Mouse (Mus musculus) neural tube, embryonic 12.5 days (tissue): ENCODE data around the gene Msmp. TPM values are rescaled to one million over a fixed set of nuclear protein-coding genes. Genes with fewer than 3 reads are reported as not detected.

Experiments used
- ATAC-seq: fragments of 200-750 bp; cut with Nextera tagmentation; 2 replicates; pipeline ENCODE4 v1.8.0; 2017; ENCODE audit warnings: low read depth, mild to moderate bottlenecking, moderate TSS enrichment, moderate library complexity; ENCODE audit not compliant: low FRiP score
- H3K27ac ChIP-seq: fragments of 300-500 bp; sonication (generic); 2 replicates; pipeline ENCODE4 v1.5.1; 2016
- H3K27me3 ChIP-seq: fragments of 300-500 bp; sonication (generic); replicated peaks from 2 replicates; pipeline ENCODE4 v1.6.1; 2016; ENCODE audit warnings: mild to moderate bottlenecking
- H3K36me3 ChIP-seq: fragments of 300-500 bp; sonication (generic); 2 replicates; pipeline ENCODE4 v1.6.1; 2016; ENCODE audit warnings: mild to moderate bottlenecking
- H3K4me1 ChIP-seq: fragments of 300-500 bp; sonication (generic); 2 replicates; pipeline ENCODE4 v1.6.1; 2016
- H3K4me2 ChIP-seq: fragments of 300-500 bp; sonication (generic); replicated peaks from 2 replicates; pipeline ENCODE4 v1.6.1; 2016; ENCODE audit warnings: mild to moderate bottlenecking
- H3K4me3 ChIP-seq: fragments of 300-500 bp; sonication (generic); 2 replicates; pipeline ENCODE4 v1.5.1; 2016
- H3K9ac ChIP-seq: fragments of 300-500 bp; sonication (generic); 2 replicates; pipeline ENCODE4 v1.6.1; 2016; ENCODE audit warnings: mild to moderate bottlenecking
- H3K9me3 ChIP-seq: fragments of 300-500 bp; sonication (generic); 2 replicates; pipeline ENCODE4 v1.6.1; 2016; ENCODE audit warnings: mild to moderate bottlenecking
- WGBS: fragments of 180-500 bp; shearing (Covaris S2); methylation state at CpG from one replicate; pipeline ENCODE4 v1.1.7; 2016; 5-methylcytosine and 5-hydroxymethylcytosine counted together
- polyA plus RNA-seq: library from polyadenylated mRNA; unstranded; fragments of >200 nt; fragmentation: Nextera tagmentation; extraction: Ambion mirVana; gene quantifications from 2 replicates; pipeline ENCODE4 v1.2.1, GENCODE M21; 2016

The Msmp gene
- 1.3 and 2.8 TPM in 2 replicates for polyA plus RNA-seq

DNA sequence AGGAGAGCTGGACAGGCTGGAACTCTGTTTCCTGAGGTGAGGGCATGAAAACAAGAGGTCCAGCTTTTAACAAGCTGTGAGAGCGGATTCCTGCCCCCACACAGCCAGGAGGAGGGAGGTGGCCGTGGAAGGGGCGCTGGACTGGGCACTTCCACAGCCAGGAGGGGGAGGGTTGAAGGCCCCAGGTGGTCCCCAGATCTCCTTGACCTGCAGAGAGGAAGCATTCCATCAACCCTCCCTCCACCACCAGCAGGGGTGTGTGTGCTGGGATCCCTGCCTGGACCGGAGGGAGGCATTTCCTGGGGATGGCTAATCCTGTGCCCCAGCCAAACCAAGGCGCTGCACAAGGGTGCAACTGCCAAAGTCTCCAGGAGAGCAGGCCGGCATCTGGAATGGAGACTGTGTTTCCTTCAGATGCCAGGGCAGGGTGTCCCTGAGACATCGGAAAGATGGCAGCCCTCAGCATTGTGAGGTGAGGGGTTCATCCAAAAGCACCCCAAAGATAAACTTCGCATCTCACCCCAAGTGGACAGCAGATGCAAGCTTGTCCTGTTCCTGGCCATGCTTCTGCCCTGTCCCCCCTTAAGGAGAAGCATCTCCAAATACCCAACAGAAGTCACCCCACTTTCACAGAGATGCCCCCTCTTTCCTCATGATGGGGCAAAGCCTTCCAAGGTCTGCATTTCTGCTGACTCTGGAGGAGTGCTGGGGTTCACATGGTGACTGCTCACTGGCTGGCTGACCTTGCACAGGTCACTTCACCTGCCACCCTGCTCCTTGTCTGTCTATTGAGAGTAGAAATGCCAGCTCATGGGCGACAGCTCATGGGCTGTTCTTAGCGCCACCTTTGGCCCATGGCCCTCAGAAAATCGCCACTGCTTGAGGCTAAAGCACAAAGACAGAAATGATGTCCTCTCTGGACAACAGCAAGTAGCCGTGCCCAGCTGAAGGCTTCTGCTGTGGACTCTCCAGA, at the start of gene Msmp:
Msmp (minus strand) TSS at position 51 of the 973 bp plus-strand sequence.
- Histone ChIP-seq H3K27me3 (no peaks in the 10 kb centered on the region), H3K27ac (no peak within 1 kb of the TSS), H3K9ac (no peak within 1 kb of the TSS), H3K9me3 (no peaks in the 10 kb centered on the region), H3K4me3 (no peak within 1 kb of the TSS), H3K4me1 (peaks cover 2% of the 10 kb centered on the region), H3K36me3 (peaks cover 40% of the 10 kb centered on the region), H3K4me2 (no peak within 1 kb of the TSS)
- no peak for ATAC-seq
- WGBS, result 69% methylated on average over 12 of the region's 12 CpGs

- no peaks in the 10 kb centered on the region for H3K27me3 ChIP-seq
- no peak overlapping the region for H3K27ac ChIP-seq
- H3K4me3 ChIP-seq, result 0 out of 2 replicates have a peak overlapping the region, but pooled peaks have one; percentile 11
- H3K9me3 ChIP-seq, result no peaks in the 10 kb centered on the region
- H3K4me1 ChIP-seq, result peaks cover 30% of the 10 kb centered on the region
- H3K4me2 ChIP-seq, result peak overlapping the region; percentile 92
- no peak overlapping the region for H3K9ac ChIP-seq
- no peak for ATAC-seq
- 93% methylated on average over 2 of the region's 2 CpGs for WGBS
- H3K36me3 ChIP-seq, result no peaks in the 10 kb centered on the region
Measured at GRCm38 (mm10) chr4:43633736-43634135, 49.4 kb upstream of the Msmp start.

DNA sequence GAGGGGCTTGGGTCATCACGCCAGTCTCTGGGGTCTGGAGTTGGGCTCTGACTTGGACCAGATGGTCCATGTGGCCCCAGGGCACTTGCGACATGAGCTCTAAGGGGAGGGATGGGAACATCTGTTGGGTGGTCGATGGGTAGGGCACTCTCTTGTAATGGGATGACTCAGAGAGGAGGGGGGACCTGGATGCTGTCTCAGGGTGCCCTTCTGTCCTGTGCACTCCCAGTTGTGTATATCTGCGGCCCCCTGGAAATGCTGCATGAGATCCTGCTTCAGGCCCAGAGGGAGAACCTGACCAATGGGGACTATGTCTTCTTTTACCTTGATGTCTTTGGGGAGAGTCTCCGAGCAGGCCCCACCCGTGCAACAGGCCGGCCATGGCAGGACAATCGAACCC, 49.0 kb upstream of the Msmp start:
- 0 out of 2 replicates have a peak overlapping the region, but pooled peaks have one; percentile 11 for H3K4me3 ChIP-seq

DNA sequence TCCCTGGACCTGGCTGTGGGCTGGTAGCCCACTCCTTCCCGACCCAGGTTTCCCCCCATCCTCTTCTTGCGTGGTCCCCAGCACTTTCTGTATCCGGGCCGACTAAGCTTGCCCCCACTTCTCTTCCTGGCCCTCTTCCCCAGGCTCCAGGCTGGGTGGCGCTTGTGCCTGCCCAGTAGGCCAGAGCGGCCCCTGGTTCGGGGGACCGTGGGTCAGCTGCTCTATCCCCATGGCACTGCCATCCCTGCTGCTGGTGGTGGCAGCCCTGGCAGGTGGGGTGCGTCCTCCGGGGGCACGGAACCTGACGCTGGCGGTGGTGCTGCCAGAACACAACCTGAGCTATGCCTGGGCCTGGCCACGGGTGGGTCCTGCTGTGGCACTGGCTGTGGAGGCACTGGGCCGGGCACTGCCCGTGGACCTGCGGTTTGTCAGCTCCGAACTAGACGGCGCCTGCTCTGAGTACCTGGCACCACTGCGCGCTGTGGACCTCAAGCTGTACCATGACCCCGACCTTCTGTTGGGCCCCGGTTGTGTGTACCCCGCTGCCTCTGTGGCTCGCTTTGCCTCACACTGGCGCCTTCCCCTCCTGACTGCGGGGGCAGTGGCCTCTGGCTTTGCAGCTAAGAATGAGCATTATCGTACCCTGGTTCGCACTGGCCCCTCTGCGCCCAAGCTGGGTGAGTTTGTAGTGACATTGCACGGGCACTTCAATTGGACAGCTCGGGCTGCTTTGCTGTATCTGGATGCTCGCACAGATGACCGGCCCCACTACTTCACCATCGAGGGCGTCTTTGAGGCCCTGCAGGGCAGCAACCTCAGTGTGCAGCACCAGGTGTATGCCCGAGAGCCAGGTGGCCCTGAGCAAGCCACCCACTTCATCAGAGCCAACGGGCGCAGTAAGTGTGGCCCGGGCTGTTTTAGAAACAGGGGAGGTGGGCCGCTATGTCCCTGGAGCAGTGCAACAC, 47.9 kb upstream of the Msmp start:
- Histone ChIP-seq H3K27me3 (no peaks in the 10 kb centered on the region), H3K9me3 (no peaks in the 10 kb centered on the region), H3K4me2 (peak overlapping the region; percentile 92), H3K4me1 (peaks cover 30% of the 10 kb centered on the region), H3K4me3 (peak overlapping the region; percentile 63), H3K36me3 (no peaks in the 10 kb centered on the region), H3K9ac (peak overlapping the region; percentile 93), H3K27ac (peak overlapping the region; percentile 82)
- peak; percentile 31; the same call in 1 of the 2 replicates for ATAC-seq
- 43% methylated on average over 42 of the region's 42 CpGs for WGBS

More for the DNA sequence above, 49.0 kb upstream of the Msmp start:
- no peak for ATAC-seq
- WGBS, result 66% methylated on average over 8 of the region's 8 CpGs
- Histone ChIP-seq H3K27me3 (no peaks in the 10 kb centered on the region), H3K9ac (no peak overlapping the region), H3K4me2 (peak overlapping the region; percentile 92), H3K9me3 (no peaks in the 10 kb centered on the region), H3K4me1 (peaks cover 30% of the 10 kb centered on the region), H3K36me3 (no peaks in the 10 kb centered on the region), H3K27ac (no peak overlapping the region)

DNA sequence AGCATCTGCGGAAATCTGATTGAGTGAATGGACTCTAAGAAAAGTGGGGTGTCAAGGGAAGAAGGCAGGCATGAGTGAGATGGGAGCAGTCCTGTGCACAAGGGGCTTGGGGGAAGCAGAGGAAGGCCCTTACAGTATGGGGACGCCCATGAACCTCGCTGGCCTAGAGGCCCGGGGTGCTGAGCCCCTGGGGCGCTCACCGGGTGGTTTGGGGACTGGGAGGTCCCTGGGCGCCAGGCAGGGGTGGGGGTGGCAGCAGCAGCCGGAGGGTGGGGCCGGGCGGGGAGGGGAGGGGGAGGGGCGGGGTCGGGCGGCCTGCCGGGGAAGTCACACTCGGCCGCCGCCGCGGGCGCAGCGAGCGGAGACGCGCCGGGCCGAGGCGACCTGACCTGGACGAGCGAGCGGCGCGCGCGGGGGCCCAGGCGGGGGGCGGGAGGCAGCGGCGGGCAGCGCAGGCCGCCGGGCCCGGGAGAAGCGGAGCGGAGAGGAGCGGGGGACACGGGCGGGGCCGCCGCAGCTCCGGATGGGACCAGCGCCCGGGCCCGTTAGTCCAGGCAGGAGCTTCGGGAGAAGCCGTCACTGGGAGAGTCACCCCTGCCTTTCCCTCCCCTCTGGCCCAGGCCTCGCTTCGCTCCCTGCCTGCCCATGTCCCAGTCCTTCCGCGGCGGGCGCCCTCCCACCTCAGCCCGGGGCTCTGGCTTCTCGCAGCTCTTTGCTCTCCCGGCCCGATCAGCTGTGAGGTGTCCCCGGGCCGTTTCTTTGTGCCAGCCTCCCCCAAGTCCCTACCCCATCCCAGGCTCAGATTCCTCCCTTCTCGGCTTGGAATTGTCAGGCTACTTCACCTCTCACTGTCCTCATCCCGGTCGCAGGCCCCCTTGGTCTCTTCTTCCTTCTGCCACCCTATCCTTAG, 47.0 kb upstream of the Msmp start, which contains the start of gene Npr2:
Npr2 (plus strand) TSS at position 890 of the 910 bp plus-strand sequence.
- WGBS, result 1% methylated on average over 60 of the region's 70 CpGs
- Histone ChIP-seq H3K9me3 (0 out of 2 replicates have a peak, but pooled peaks cover 3% of the 10 kb centered on the region), H3K36me3 (no peaks in the 10 kb centered on the region), H3K4me3 (peak within 1 kb of the TSS; percentile 63), H3K9ac (peak within 1 kb of the TSS; percentile 93), H3K4me1 (peaks cover 30% of the 10 kb centered on the region), H3K4me2 (peak within 1 kb of the TSS; percentile 92), H3K27me3 (no peaks in the 10 kb centered on the region), H3K27ac (peak within 1 kb of the TSS; percentile 82)
- ATAC-seq, result peak; percentile 63

DNA sequence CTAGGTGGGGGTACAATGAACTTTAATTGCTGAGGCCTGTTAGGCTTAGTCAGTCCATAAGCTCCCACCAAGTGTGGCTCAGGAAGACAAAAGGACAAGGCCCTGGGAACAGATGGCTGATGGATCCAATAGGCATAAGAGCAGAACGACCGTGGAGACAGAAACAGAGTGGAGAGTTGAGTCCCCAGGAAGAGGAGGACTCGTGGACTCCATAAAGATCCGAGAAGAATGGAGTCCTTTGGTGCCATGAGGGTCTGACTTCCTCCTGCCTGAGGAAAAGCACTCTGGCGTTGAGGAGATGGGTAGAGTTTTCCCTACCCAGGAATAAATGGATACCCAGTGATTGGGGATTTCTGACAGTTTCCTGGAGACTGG, 46.4 kb upstream of the Msmp start:
- peak; percentile 17; the same call in 1 of the 2 replicates for ATAC-seq
- WGBS, result 14% methylated on average over 5 of the region's 5 CpGs
- H3K27ac ChIP-seq, result peak overlapping the region; percentile 82
- H3K4me1 ChIP-seq, result peaks cover 30% of the 10 kb centered on the region
- peak overlapping the region; percentile 93; the same call in 1 of the 2 replicates for H3K9ac ChIP-seq
- H3K9me3 ChIP-seq, result peaks cover 3% of the 10 kb centered on the region; the same call in 1 of the 2 replicates
- no peaks in the 10 kb centered on the region for H3K27me3 ChIP-seq
- H3K4me2 ChIP-seq, result peak overlapping the region; percentile 92
- peak overlapping the region; percentile 63; the same call in 1 of the 2 replicates for H3K4me3 ChIP-seq
- H3K36me3 ChIP-seq, result no peaks in the 10 kb centered on the region

- no peaks in the 10 kb centered on the region for H3K27me3 ChIP-seq
- H3K27ac ChIP-seq, result no peak overlapping the region; the same call in 1 of the 2 replicates
- WGBS, result 5% methylated on average over 5 of the region's 5 CpGs
- H3K36me3 ChIP-seq, result no peaks in the 10 kb centered on the region
- peaks cover 8% of the 10 kb centered on the region; the same call in 1 of the 2 replicates for H3K9me3 ChIP-seq
- ATAC-seq, result peak; percentile 58; the same call in 1 of the 2 replicates
- peaks cover 30% of the 10 kb centered on the region for H3K4me1 ChIP-seq
- no peak overlapping the region for H3K4me3 ChIP-seq
- H3K9ac ChIP-seq, result no peak overlapping the region
- peak overlapping the region; percentile 92 for H3K4me2 ChIP-seq
Measured at GRCm38 (mm10) chr4:43630030-43630581, 45.8 kb upstream of the Msmp start.

GRCm38 (mm10) chr4:43629106-43629817, 45.0 kb upstream of the Msmp start:
- H3K4me1 ChIP-seq, result peaks cover 28% of the 10 kb centered on the region
- no peaks in the 10 kb centered on the region for H3K36me3 ChIP-seq
- no peaks in the 10 kb centered on the region for H3K27me3 ChIP-seq
- H3K4me2 ChIP-seq, result no peak overlapping the region
- ATAC-seq, result no peak
- H3K27ac ChIP-seq, result no peak overlapping the region
- no peak overlapping the region for H3K9ac ChIP-seq
- WGBS, result 46% methylated on average over 20 of the region's 20 CpGs
- no peak overlapping the region for H3K4me3 ChIP-seq
- H3K9me3 ChIP-seq, result peaks cover 9% of the 10 kb centered on the region; the same call in 1 of the 2 replicates

- Histone ChIP-seq H3K4me3 (no peak overlapping the region), H3K27me3 (no peaks in the 10 kb centered on the region), H3K4me1 (no peaks in the 10 kb centered on the region), H3K9me3 (peaks cover 2% of the 10 kb centered on the region; the same call in 1 of the 2 replicates), H3K4me2 (no peak overlapping the region), H3K36me3 (no peaks in the 10 kb centered on the region), H3K9ac (no peak overlapping the region), H3K27ac (no peak overlapping the region)
- ATAC-seq, result no peak
- 85% methylated on average over 4 of the region's 4 CpGs for WGBS
Measured at GRCm38 (mm10) chr4:43620146-43620778, 36.0 kb upstream of the Msmp start.
